Mouse (Mus musculus): Measurements from ENCODE around the gene Gm13757. TPM values are rescaled to one million over a fixed set of nuclear protein-coding genes. Genes with fewer than 3 reads are reported as not detected.
"Not testable (repeated sequence)": the region's sequence is repeated elsewhere in the genome, so short reads cannot be mapped to it uniquely, and the experiment has no call there.

Gm13757 gene
- polyA plus RNA-seq (2016; fragmentation: Nextera tagmentation; extraction: Ambion mirVana), result not detected in 2 replicates

DNA sequence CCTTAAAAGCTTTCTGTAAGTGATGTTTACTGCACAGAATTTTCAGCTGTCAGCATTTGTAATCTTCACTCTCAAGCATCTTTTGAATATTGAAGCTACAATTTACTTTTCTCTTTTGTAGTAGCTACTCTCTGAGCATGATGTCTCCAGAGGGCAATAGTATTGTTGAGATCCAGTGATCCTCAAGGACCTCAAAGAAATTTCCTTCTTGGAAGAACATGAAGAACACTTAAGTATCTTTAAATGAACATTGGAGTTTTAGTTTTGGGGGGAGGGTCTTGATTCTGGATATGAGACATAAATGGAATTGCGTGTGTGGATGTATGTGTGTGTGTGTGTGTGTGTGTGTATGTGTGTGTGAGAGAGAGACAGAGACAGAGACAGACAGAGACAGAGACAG, at the start of gene Gm13757:
Gene Gm13757, minus strand, starts transcription at position 101 of the 400 bp plus-strand sequence.
- Histone ChIP-seq H3K4me3 (no peak within 1 kb of the TSS), H3K9ac (no peak within 1 kb of the TSS), H3K9me3 (replicated peaks) (no peaks in the 10 kb centered on the region), H3K4me1 (no peaks in the 10 kb centered on the region), H3K4me2 (replicated peaks) (no peak within 1 kb of the TSS), H3K27me3 (no peaks in the 10 kb centered on the region), H3K36me3 (no peaks in the 10 kb centered on the region), H3K27ac (no peak within 1 kb of the TSS)
- WGBS, result 90% methylated on average over 1 of the region's 1 CpGs
- ATAC-seq (ENCODE audit: low FRiP score), result no peak

DNA sequence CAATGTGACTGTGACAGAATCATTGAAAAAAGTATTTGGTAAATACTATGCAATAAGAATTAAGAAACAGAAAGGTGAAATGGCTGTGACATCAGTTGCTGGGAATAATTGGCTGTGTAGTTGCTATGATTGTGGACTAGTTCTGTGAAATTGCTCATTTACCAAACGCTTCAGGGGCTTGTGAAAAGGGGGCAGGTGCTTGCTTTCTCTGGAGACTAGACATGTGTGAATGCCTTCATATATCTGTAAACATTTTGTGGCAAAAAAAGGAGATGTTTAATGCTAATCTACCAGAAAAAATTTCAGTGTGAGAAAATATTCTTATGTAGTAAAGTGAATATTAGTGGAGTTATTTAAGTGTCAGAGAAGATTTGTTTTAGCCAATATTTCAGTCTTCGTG, 44.1 kb upstream of the Gm13757 start, which contains the start of gene Olfr1185-ps1:
Gene Olfr1185-ps1, plus strand, starts transcription at position 301 of the 400 bp plus-strand sequence.
- H3K4me3 ChIP-seq, result no peak within 1 kb of the TSS
- H3K9ac ChIP-seq, result no peak within 1 kb of the TSS
- ATAC-seq (ENCODE audit: low FRiP score), result no peak
- 81% methylated on average over 2 of the region's 2 CpGs for WGBS
- no peaks in the 10 kb centered on the region for H3K27me3 ChIP-seq
- H3K9me3 ChIP-seq (replicated peaks), result no peaks in the 10 kb centered on the region
- H3K36me3 ChIP-seq, result no peaks in the 10 kb centered on the region
- H3K4me2 ChIP-seq (replicated peaks), result no peak within 1 kb of the TSS
- H3K4me1 ChIP-seq, result no peaks in the 10 kb centered on the region
- no peak within 1 kb of the TSS for H3K27ac ChIP-seq

DNA sequence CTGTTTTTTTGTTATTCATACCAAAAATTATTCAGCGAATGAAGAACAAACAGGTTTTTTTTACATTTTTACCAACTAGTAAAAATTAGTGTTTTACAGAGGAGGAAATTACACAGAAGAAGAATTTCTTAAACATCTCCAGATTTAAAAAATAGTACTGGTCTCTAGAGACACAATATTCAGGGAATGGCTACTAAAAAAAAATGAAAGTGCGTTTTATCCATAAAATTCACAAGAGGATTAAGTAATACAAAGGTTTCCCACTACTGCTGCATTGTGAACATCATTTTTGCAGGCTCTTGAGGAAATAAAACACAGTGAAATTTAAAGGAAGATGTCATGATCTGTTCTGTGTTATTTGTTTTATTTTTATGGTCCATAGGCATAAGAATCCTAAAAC, 34.4 kb upstream of the Gm13757 start, which contains the start of gene Olfr1184:
Gene Olfr1184, plus strand, starts transcription at position 301 of the 400 bp plus-strand sequence.
- Histone ChIP-seq H3K36me3 (no peaks in the 10 kb centered on the region), H3K9me3 (replicated peaks) (no peaks in the 10 kb centered on the region), H3K27me3 (no peaks in the 10 kb centered on the region), H3K4me1 (no peaks in the 10 kb centered on the region), H3K4me3 (no peak within 1 kb of the TSS), H3K9ac (no peak within 1 kb of the TSS), H3K27ac (no peak within 1 kb of the TSS), H3K4me2 (replicated peaks) (no peak within 1 kb of the TSS)
- WGBS, result 89% methylated on average over 2 of the region's 2 CpGs
- no peak for ATAC-seq (ENCODE audit: low FRiP score)

DNA sequence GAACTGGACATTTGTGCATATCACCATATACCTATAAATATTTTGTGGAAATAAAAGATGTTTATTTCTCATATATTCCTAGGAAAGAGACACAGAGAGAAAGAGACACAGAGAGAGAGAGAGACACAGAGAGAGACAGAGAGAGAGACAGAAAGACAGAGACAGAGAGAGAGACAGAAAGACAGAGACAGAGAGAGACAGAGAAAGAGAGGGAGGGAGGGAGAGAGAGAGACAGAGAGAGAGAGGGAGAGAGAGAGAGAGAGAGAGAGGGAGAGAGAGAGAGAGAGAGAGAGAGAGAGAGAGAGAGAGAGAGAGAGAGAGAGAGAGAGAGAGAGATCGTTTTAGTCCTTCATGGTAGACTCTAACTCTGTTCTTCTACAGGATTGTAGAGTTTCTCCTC, 5.6 kb upstream of the Gm13757 start, which contains the start of gene Olfr1183:
Gene Olfr1183, plus strand, starts transcription at position 301 of the 400 bp plus-strand sequence.
- not testable (repeated sequence) for ATAC-seq (ENCODE audit: low FRiP score); H3K4me2 ChIP-seq (replicated peaks)

DNA sequence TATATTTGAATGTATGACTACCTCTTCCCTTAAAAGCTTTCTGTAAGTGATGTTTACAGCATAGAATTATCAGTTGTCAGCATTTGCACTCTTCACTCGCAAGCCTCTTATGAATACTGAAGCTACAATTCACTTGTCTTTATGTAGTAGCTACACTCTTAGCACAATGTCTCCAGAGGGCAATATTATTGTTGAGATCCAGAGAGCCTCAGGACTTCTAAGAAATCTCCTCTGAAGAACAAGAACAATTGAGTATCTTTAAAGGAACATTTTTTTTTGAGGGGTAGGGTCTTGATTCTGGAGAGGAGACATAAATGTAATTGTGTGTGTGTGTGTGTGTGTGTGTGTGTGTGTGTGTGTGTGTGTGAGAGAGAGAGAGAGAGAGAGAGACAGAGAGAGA, 22.9 kb downstream of the Gm13757 start, which contains the start of gene Olfr1181:
Gene Olfr1181, minus strand, starts transcription at position 101 of the 400 bp plus-strand sequence.
- Histone ChIP-seq H3K27me3 (no peaks in the 10 kb centered on the region), H3K9ac (no peak within 1 kb of the TSS), H3K4me2 (replicated peaks) (no peak within 1 kb of the TSS), H3K4me1 (no peaks in the 10 kb centered on the region), H3K4me3 (no peak within 1 kb of the TSS), H3K36me3 (no peaks in the 10 kb centered on the region), H3K9me3 (replicated peaks) (no peaks in the 10 kb centered on the region), H3K27ac (no peak within 1 kb of the TSS)
- 87% methylated on average over 1 of the region's 1 CpGs for WGBS
- ATAC-seq (ENCODE audit: low FRiP score), result no peak

More for the DNA sequence above, 5.6 kb upstream of the Gm13757 start, which contains the start of gene Olfr1183:
- H3K27me3 ChIP-seq; H3K9me3 ChIP-seq (replicated peaks); H3K9ac ChIP-seq; H3K27ac ChIP-seq; H3K4me3 ChIP-seq; H3K36me3 ChIP-seq; H3K4me1 ChIP-seq: not testable (repeated sequence)
- 89% methylated on average over 1 of the region's 1 CpGs for WGBS

DNA sequence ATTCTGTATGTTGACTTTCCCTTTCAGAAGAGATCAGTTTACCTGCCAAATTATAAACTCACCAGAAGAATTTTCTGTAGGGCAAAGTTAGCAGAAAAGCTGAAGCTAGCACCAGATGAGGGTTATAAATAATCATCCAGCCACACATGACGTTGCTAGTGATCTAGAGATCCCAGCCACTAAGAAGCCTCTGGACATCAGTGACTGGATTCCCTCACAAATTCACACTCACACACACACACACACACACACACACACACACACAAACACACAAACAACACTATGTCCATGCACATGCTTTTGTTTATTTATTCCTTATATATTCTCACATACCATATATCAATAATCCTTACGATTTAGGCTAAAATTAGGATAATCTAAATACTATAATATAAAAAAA, 29.9 kb downstream of the Gm13757 start, which contains the start of gene Olfr1180:
Gene Olfr1180, minus strand, starts transcription at position 101 of the 400 bp plus-strand sequence.
- H3K27me3 ChIP-seq, result no peaks in the 10 kb centered on the region
- no peak for ATAC-seq (ENCODE audit: low FRiP score)
- H3K27ac ChIP-seq, result no peak within 1 kb of the TSS
- H3K4me2 ChIP-seq (replicated peaks), result no peak within 1 kb of the TSS
- no peak within 1 kb of the TSS for H3K9ac ChIP-seq
- 78% methylated on average over 2 of the region's 2 CpGs for WGBS
- no peaks in the 10 kb centered on the region for H3K36me3 ChIP-seq
- H3K4me1 ChIP-seq, result no peaks in the 10 kb centered on the region
- H3K9me3 ChIP-seq (replicated peaks), result no peaks in the 10 kb centered on the region
- no peak within 1 kb of the TSS for H3K4me3 ChIP-seq

DNA sequence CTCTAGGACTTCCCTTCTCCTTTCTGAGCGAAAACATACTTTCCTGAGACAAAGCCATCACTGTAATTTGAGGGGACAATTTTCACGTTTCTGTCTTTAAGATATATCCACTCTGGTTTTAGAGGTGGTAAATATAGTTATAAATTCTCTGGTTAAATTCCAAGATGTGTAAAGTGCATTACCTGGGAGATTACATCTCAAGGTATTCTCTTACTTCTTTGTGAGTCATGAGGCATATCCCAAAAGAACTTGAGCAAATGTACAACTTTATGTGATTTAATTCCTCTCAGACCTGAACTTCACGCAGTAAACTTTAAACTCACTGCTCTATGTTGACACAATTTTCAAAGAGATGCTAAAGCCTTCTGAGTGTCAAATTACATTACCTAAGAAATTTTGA, 42.6 kb downstream of the Gm13757 start, which contains the start of gene Olfr1179:
Gene Olfr1179, minus strand, starts transcription at position 101 of the 400 bp plus-strand sequence.
- 89% methylated on average over 3 of the region's 3 CpGs for WGBS
- H3K9me3 ChIP-seq (replicated peaks), result no peaks in the 10 kb centered on the region
- H3K4me2 ChIP-seq (replicated peaks), result no peak within 1 kb of the TSS
- no peak within 1 kb of the TSS for H3K4me3 ChIP-seq
- H3K27ac ChIP-seq, result no peak within 1 kb of the TSS
- ATAC-seq (ENCODE audit: low FRiP score), result no peak
- no peak within 1 kb of the TSS for H3K9ac ChIP-seq
- no peaks in the 10 kb centered on the region for H3K36me3 ChIP-seq
- no peaks in the 10 kb centered on the region for H3K4me1 ChIP-seq
- H3K27me3 ChIP-seq, result no peaks in the 10 kb centered on the region

Other genes starting within 250 kb of the Gm13757 start
- not detected in 2 replicates for gene Olfr1170, start 220.8 kb downstream of the Gm13757 start, polyA plus RNA-seq (2016; fragmentation: Nextera tagmentation; extraction: Ambion mirVana)
- gene Olfr1173, start 169.3 kb downstream of the Gm13757 start, polyA plus RNA-seq (2016; fragmentation: Nextera tagmentation; extraction: Ambion mirVana), result not detected in 2 replicates
- not detected in 2 replicates for gene Olfr1174-ps, start 134.0 kb downstream of the Gm13757 start, polyA plus RNA-seq (2016; fragmentation: Nextera tagmentation; extraction: Ambion mirVana)
- gene Olfr1175-ps, start 121.9 kb downstream of the Gm13757 start, polyA plus RNA-seq (2016; fragmentation: Nextera tagmentation; extraction: Ambion mirVana), result not detected in 2 replicates
- not detected in 2 replicates for gene Olfr1176, start 112.4 kb downstream of the Gm13757 start, polyA plus RNA-seq (2016; fragmentation: Nextera tagmentation; extraction: Ambion mirVana)
- gene Olfr1177-ps, start 102.6 kb downstream of the Gm13757 start, polyA plus RNA-seq (2016; fragmentation: Nextera tagmentation; extraction: Ambion mirVana), result not detected in 2 replicates
- not detected in 2 replicates for gene Olfr1178, start 62.1 kb downstream of the Gm13757 start, polyA plus RNA-seq (2016; fragmentation: Nextera tagmentation; extraction: Ambion mirVana)
- gene Olfr1179, start 42.7 kb downstream of the Gm13757 start, polyA plus RNA-seq (2016; fragmentation: Nextera tagmentation; extraction: Ambion mirVana), result not detected in 2 replicates
- not detected in 2 replicates for gene Olfr1180, start 30.0 kb downstream of the Gm13757 start, polyA plus RNA-seq (2016; fragmentation: Nextera tagmentation; extraction: Ambion mirVana)
- not detected in 2 replicates for gene Olfr1181, start 23.0 kb downstream of the Gm13757 start, polyA plus RNA-seq (2016; fragmentation: Nextera tagmentation; extraction: Ambion mirVana)
- gene Olfr1183, start 5.7 kb upstream of the Gm13757 start, polyA plus RNA-seq (2016; fragmentation: Nextera tagmentation; extraction: Ambion mirVana), result not detected in 2 replicates
- gene Olfr1184, start 34.5 kb upstream of the Gm13757 start, polyA plus RNA-seq (2016; fragmentation: Nextera tagmentation; extraction: Ambion mirVana), result not detected in 2 replicates
- not detected in 2 replicates for gene Olfr1185-ps1, start 44.2 kb upstream of the Gm13757 start, polyA plus RNA-seq (2016; fragmentation: Nextera tagmentation; extraction: Ambion mirVana)
- gene Olfr1186, start 69.4 kb upstream of the Gm13757 start, polyA plus RNA-seq (2016; fragmentation: Nextera tagmentation; extraction: Ambion mirVana), result not detected in 2 replicates
- gene Olfr1188, start 107.8 kb upstream of the Gm13757 start, polyA plus RNA-seq (2016; fragmentation: Nextera tagmentation; extraction: Ambion mirVana), result not detected in 2 replicates
- not detected in 2 replicates for gene Olfr1189, start 137.3 kb upstream of the Gm13757 start, polyA plus RNA-seq (2016; fragmentation: Nextera tagmentation; extraction: Ambion mirVana)
- gene Olfr1191-ps1, start 191.4 kb upstream of the Gm13757 start, polyA plus RNA-seq (2016; fragmentation: Nextera tagmentation; extraction: Ambion mirVana), result not detected in 2 replicates
- gene Olfr1192-ps1, start 199.4 kb upstream of the Gm13757 start, polyA plus RNA-seq (2016; fragmentation: Nextera tagmentation; extraction: Ambion mirVana), result not detected in 2 replicates
- gene Olfr1193, start 226.5 kb upstream of the Gm13757 start, polyA plus RNA-seq (2016; fragmentation: Nextera tagmentation; extraction: Ambion mirVana), result not detected in 2 replicates
- gene Olfr1195, start 240.1 kb upstream of the Gm13757 start, polyA plus RNA-seq (2016; fragmentation: Nextera tagmentation; extraction: Ambion mirVana), result not detected in 2 replicates